Mouse (Mus musculus): Measurements from ENCODE around the gene Riok2.

Riok2 gene

DNA sequence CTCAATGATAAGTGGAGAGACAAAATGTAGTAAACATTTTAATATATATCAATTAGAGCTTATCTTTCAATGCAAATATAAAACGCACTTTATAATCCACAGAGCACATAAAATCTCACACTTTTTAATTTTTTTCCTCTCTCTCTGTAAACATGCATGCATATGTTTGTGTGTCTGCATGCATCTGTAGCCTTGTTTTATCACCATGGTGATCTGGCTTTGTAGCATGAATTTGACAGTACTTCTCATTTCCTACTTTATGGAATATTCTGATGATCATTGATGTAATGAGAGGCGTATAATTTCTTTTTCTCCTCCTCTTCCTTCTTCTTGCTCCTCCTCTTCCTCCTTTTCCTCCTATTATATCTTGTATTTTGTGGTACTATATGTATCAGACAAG lies 38.1 kb downstream of the Riok2 start:
- Histone ChIP-seq H3K4me3 (replicated peaks; ENCODE audit: low read length) (no peak overlapping the region), H3K36me3 (ENCODE audit: insufficient read depth, low read length) (no peaks in the 10 kb centered on the region), H3K9me3 (ENCODE audit: low read length) (no peaks in the 10 kb centered on the region), H3K4me1 (replicated peaks; ENCODE audit: low read depth, low read length) (peaks cover 71% of the 10 kb centered on the region), H3K27me3 (ENCODE audit: insufficient read depth, low read length) (no peaks in the 10 kb centered on the region)
- TF ChIP-seq NANOG (IDR thresholded peaks at IDR 0.05; ENCODE audit: borderline replicate concordance, low read length) (no peak), CTCF (conservative IDR thresholded peaks at IDR 0.05; ENCODE audit: low read length) (no peak), POU5F1 (IDR thresholded peaks at IDR 0.05; ENCODE audit: borderline replicate concordance, low read length) (no peak)

DNA sequence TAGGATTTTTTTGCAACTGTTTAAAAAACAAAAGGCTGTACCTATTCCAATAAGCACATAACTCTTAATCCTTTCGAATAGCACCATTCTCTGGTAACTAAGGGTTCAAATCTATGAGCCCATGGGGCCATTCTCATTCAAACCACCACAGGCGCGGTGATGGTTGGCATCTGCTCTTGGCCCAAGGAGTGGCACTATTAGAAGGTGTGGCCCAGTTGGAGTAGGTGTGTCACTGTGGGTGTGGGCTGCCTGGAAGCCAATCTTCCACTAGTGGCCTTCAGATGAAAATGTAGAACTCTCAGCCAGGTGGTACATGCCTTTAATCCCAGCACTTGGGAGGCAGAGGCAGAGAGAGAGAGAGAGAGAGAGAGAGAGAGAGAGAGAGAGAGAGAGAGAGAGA lies 40.1 kb downstream of the Riok2 start:
- Histone ChIP-seq H3K9me3 (ENCODE audit: low read length) (no peaks in the 10 kb centered on the region), H3K4me3 (replicated peaks; ENCODE audit: low read length) (no peak overlapping the region), H3K4me1 (replicated peaks; ENCODE audit: low read depth, low read length) (peaks cover 53% of the 10 kb centered on the region), H3K36me3 (ENCODE audit: insufficient read depth, low read length) (no peaks in the 10 kb centered on the region), H3K27me3 (ENCODE audit: insufficient read depth, low read length) (no peaks in the 10 kb centered on the region)
- TF ChIP-seq CTCF (conservative IDR thresholded peaks at IDR 0.05; ENCODE audit: low read length): no peak
- TF ChIP-seq NANOG (IDR thresholded peaks at IDR 0.05; ENCODE audit: borderline replicate concordance, low read length): peak; percentile 24; the same call in 1 of the 2 replicates

DNA sequence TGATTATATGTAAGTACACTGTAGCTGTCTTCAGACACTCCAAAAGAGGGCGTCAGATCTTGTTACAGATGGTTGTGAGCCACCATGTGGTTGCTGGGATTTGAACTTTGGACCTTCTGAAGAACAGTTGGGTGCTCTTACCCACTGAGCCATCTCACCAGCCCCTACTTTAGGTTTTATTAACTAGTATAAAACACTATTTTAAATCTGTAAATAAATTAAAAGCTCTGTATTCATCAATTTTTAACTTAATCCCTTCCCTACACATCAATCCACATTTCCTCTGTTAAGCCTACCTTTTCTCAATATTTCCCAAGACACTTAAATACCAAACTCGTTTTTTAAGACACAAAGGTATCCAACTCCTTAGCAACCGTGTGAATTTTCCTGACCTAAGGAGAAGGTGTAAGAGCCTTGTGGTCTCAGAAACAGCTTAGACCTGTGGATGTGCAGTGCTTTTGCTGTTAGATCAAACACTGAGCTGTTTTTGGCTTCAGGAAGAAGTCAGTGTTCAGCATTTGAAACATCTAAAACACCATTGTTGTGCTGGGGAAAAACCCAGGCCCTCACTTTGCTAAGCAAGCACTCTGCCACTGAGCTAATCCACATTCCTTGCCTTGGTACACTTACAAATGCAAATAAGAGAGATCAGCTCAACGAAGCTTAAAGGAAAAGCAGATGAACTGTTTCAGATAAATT lies 50.6 kb downstream of the Riok2 start:
- TF ChIP-seq CTCF (conservative IDR thresholded peaks at IDR 0.05; ENCODE audit: low read length) (no peak), NANOG (IDR thresholded peaks at IDR 0.05; ENCODE audit: borderline replicate concordance, low read length) (no peak; the same call in 1 of the 2 replicates), POU5F1 (IDR thresholded peaks at IDR 0.05; ENCODE audit: borderline replicate concordance, low read length) (no peak)
- H3K9me3 ChIP-seq (ENCODE audit: low read length): no peaks in the 10 kb centered on the region
- peaks cover 28% of the 10 kb centered on the region for H3K4me1 ChIP-seq (replicated peaks; ENCODE audit: low read depth, low read length)
- no peaks in the 10 kb centered on the region for H3K27me3 ChIP-seq (ENCODE audit: insufficient read depth, low read length)
- no peak overlapping the region for H3K4me3 ChIP-seq (replicated peaks; ENCODE audit: low read length)
- H3K36me3 ChIP-seq (ENCODE audit: insufficient read depth, low read length): no peaks in the 10 kb centered on the region

DNA sequence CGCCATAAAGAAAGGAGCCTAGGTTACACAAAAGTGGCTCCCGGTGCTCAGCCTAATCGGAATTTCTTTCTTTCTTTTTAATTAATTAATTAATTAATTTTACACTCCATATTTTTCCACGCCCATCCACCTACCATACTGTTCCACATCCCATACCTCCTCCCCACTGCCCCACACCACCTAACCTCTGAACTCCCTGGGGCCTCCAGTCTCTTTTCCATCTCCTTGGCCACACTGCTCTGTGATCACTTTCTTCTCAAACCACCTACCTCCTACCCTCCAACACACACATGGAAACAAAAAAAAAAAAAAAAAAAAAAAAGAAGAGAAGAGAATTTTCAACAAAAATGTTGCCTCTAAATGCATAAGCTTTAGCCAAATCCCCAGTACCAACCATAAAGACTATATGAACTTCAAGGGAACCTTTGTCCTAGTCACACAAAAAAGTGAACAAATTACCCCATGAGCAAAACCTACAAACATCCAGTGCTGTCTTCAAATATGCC lies 51.3 kb downstream of the Riok2 start:
- H3K27me3 ChIP-seq (ENCODE audit: insufficient read depth, low read length): no peaks in the 10 kb centered on the region
- H3K4me3 ChIP-seq (replicated peaks; ENCODE audit: low read length): no peak overlapping the region

DNA sequence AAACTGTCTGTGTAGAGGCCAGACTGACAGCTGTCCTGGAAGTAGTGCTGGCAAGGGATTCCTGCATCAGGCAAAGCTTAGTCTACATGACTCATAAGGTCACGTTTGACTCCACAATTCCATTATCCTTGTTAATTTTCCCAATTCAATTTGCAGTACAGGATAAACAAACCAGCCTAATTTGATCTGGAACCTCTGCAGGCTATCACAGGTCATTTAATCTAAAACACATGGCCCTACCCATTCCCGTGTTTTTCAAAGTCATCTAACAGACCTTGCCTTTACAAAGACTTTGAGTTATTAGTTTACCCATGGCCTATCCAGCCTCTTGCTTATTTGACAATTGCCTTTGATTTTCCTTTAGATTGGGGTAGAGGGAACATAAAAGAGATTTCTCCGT lies 51.8 kb downstream of the Riok2 start:
- Histone ChIP-seq H3K27me3 (ENCODE audit: insufficient read depth, low read length) (no peaks in the 10 kb centered on the region), H3K4me3 (replicated peaks; ENCODE audit: low read length) (no peak overlapping the region), H3K36me3 (ENCODE audit: insufficient read depth, low read length) (no peaks in the 10 kb centered on the region), H3K9me3 (ENCODE audit: low read length) (no peaks in the 10 kb centered on the region), H3K4me1 (replicated peaks; ENCODE audit: low read depth, low read length) (peaks cover 28% of the 10 kb centered on the region)
- TF ChIP-seq CTCF (conservative IDR thresholded peaks at IDR 0.05; ENCODE audit: low read length) (no peak), POU5F1 (IDR thresholded peaks at IDR 0.05; ENCODE audit: borderline replicate concordance, low read length) (no peak), NANOG (IDR thresholded peaks at IDR 0.05; ENCODE audit: borderline replicate concordance, low read length) (no peak)

More for the DNA sequence above, 51.3 kb downstream of the Riok2 start:
- Histone ChIP-seq H3K9me3 (ENCODE audit: low read length) (no peaks in the 10 kb centered on the region), H3K36me3 (ENCODE audit: insufficient read depth, low read length) (no peaks in the 10 kb centered on the region), H3K4me1 (replicated peaks; ENCODE audit: low read depth, low read length) (peaks cover 28% of the 10 kb centered on the region)
- TF ChIP-seq CTCF (conservative IDR thresholded peaks at IDR 0.05; ENCODE audit: low read length) (no peak), NANOG (IDR thresholded peaks at IDR 0.05; ENCODE audit: borderline replicate concordance, low read length) (no peak), POU5F1 (IDR thresholded peaks at IDR 0.05; ENCODE audit: borderline replicate concordance, low read length) (no peak)

DNA sequence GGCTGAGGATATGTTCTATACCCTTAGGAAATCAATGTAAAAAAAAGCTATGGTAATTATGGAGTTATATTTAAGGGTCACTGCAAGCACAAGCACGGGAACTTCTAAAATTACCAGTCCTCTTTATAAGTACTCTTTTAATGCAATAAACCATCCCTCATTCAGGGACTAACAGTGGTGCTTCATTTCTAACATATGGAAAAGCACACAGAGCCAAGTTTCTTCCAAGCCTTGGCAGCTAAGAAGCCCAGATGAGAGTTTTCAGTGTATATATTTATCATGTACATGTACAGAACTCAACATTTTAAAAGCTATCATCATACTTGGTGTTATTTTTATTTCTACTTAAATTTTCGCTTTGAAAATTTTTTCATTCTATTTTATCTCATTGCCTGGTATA lies 54.8 kb downstream of the Riok2 start:
- H3K4me3 ChIP-seq (replicated peaks; ENCODE audit: low read length): no peak overlapping the region
- 0 out of 2 replicates have a peak, but pooled peaks cover 4% of the 10 kb centered on the region for H3K9me3 ChIP-seq (ENCODE audit: low read length)
- H3K4me1 ChIP-seq (replicated peaks; ENCODE audit: low read depth, low read length): peaks cover 25% of the 10 kb centered on the region
- TF ChIP-seq NANOG (IDR thresholded peaks at IDR 0.05; ENCODE audit: borderline replicate concordance, low read length) (no peak), POU5F1 (IDR thresholded peaks at IDR 0.05; ENCODE audit: borderline replicate concordance, low read length) (no peak), CTCF (conservative IDR thresholded peaks at IDR 0.05; ENCODE audit: low read length) (no peak)
- H3K27me3 ChIP-seq (ENCODE audit: insufficient read depth, low read length): no peaks in the 10 kb centered on the region
- H3K36me3 ChIP-seq (ENCODE audit: insufficient read depth, low read length): no peaks in the 10 kb centered on the region

DNA sequence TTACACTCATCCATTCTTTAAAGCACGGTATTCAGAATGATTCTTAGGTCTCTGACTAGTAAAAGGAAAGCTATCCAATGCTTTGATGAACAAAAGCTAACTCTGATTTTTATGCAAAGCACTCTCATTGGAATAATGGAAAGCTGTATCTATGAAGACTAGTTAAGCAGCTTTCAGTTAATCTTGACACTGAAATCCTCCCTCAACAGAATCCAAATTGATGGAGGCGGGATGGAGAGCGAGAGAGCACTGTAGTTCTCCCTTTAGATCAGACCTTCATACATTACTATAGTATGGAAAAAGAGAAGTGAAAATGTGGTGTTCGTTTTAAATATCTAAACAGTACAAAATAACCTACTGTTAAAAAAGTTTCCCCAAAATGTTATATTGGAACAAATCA lies 59.6 kb downstream of the Riok2 start:
- Histone ChIP-seq H3K36me3 (ENCODE audit: insufficient read depth, low read length) (no peaks in the 10 kb centered on the region), H3K27me3 (ENCODE audit: insufficient read depth, low read length) (no peaks in the 10 kb centered on the region), H3K9me3 (ENCODE audit: low read length) (0 out of 2 replicates have a peak, but pooled peaks cover 4% of the 10 kb centered on the region), H3K4me1 (replicated peaks; ENCODE audit: low read depth, low read length) (no peaks in the 10 kb centered on the region), H3K4me3 (replicated peaks; ENCODE audit: low read length) (no peak overlapping the region)
- TF ChIP-seq NANOG (IDR thresholded peaks at IDR 0.05; ENCODE audit: borderline replicate concordance, low read length) (no peak), POU5F1 (IDR thresholded peaks at IDR 0.05; ENCODE audit: borderline replicate concordance, low read length) (no peak), CTCF (conservative IDR thresholded peaks at IDR 0.05; ENCODE audit: low read length) (no peak)

DNA sequence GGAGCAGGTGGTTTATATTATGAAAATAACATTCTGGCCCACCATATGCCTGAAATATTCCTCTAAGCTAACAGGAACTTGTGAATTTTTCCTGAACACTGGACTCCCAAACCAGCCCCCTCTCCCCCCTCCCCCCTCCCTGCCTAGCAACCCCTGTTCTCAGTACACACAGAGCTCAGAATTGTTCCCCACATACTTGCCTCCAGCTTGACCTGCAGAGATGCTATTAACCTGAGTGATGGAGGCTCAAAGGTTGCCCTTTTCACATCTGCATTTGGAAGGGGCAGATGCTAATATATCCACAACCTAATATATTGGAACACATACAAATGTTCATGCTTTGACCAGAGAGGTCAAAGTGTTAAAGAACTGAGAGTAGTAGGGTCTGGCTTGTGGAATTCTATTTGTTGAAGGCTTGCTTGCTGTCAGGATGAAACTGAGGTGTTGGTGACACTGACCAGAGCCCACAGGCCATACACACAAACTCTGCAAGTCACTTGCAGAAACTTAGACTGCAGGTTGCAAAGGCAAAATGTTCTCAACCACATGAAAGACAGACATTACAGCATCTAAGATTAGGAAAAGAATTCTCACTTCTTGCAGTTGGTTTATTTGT lies 64.6 kb downstream of the Riok2 start:
- Histone ChIP-seq H3K4me1 (replicated peaks; ENCODE audit: low read depth, low read length) (peaks cover 8% of the 10 kb centered on the region), H3K36me3 (ENCODE audit: insufficient read depth, low read length) (no peaks in the 10 kb centered on the region), H3K4me3 (replicated peaks; ENCODE audit: low read length) (no peak overlapping the region), H3K9me3 (ENCODE audit: low read length) (no peaks in the 10 kb centered on the region), H3K27me3 (ENCODE audit: insufficient read depth, low read length) (no peaks in the 10 kb centered on the region)
- TF ChIP-seq NANOG (IDR thresholded peaks at IDR 0.05; ENCODE audit: borderline replicate concordance, low read length) (no peak), CTCF (conservative IDR thresholded peaks at IDR 0.05; ENCODE audit: low read length) (no peak), POU5F1 (IDR thresholded peaks at IDR 0.05; ENCODE audit: borderline replicate concordance, low read length) (no peak)
